8 mouse cellular contexts compared by ENCODE assay signal in genomic region chr5:28316722-28317245, GRCm38 (mm10). TPM values are rescaled to one million over a fixed set of nuclear protein-coding genes. Genes with fewer than 3 reads are reported as not detected.
DNase-seq lines count a peak whose midpoint lies in the region; ATAC-seq lines count a peak whose summit lies in the region.

Gene Rbm33, plus strand, starts transcription at chr5:28317121.

- no peaks in the 10 kb centered on the region for H3K27me3 ChIP-seq in intestine, embryonic 14.5 days (replicated peaks; ENCODE audit: control insufficient read depth, insufficient read depth, low read length)

- peak within 1 kb of the TSS; percentile 94 for H3K4me3 ChIP-seq in intestine, embryonic 14.5 days (ENCODE audit: low read depth, low read length)

- peaks cover 5% of the 10 kb centered on the region for H3K4me1 ChIP-seq in intestine, embryonic 14.5 days (replicated peaks; ENCODE audit: control insufficient read depth, insufficient read depth, low read length)

- peak within 1 kb of the TSS; percentile 99 for H3K9ac ChIP-seq in intestine, embryonic 14.5 days (ENCODE audit: low read length)

- intact Hi-C loops in left cerebral cortex, postnatal 14 days (cut with DNase I), result loop anchor here (5.0 to 10.0 kb wide), 2 partner anchors 71 to 232 kb away; no protein-coding TSS in a partner anchor

- peak within 1 kb of the TSS; percentile 100 for H3K27ac ChIP-seq in intestine, embryonic 14.5 days (ENCODE audit: low read depth)

- under 1% methylated on average over 75 of the region's 76 CpGs for WGBS in intestine, embryonic 14.5 days

- peak; percentile 92 for ATAC-seq in intestine, embryonic 14.5 days (replicated peaks; ENCODE audit: low FRiP score, low TSS enrichment, low read depth)

- DNase-seq in adrenal gland, adult 18-20 months (ENCODE audit: low spot score in 2 of 2), result peak; percentile 83 to 85
- DNase-seq in embryo, embryonic 11 days, result peak; percentile 99
- DNase-seq in gastrocnemius, postnatal 25 days, result peak; percentile 84
- no peak for DNase-seq in intestine, embryonic 14.5 days (ENCODE audit: low spot score)
- DNase-seq in left cerebral cortex, postnatal 14 days (ENCODE audit: low spot score in 2 of 2), result peak; percentile 87 to 89
- peak; percentile 95 for DNase-seq in mesoderm, embryonic 11.5 days (ENCODE audit: low read depth, low spot score)
- DNase-seq in right cerebral cortex, postnatal 36 days (ENCODE audit: low spot score in 2 of 2), result peak; percentile 84 to 86
- peak; percentile 88 for DNase-seq in yolk sac, embryonic 10.5 days (ENCODE audit: low spot score)

- H3K9me3 ChIP-seq in intestine, embryonic 14.5 days (ENCODE audit: control insufficient read depth, low read length), result no peaks in the 10 kb centered on the region

- H3K4me2 ChIP-seq in intestine, embryonic 14.5 days (ENCODE audit: low read length), result peak within 1 kb of the TSS; percentile 77

- no peaks in the 10 kb centered on the region for H3K36me3 ChIP-seq in intestine, embryonic 14.5 days (ENCODE audit: control insufficient read depth, insufficient read depth, low read length)

RNA-seq across cellular contexts. Expression of gene Rbm33, which starts in this region (rescaled TPM):
- total RNA-seq in adrenal gland, adult 18-20 months (2021), result 10 to 100 TPM; 45.6 to 57.5 TPM
- total RNA-seq in gastrocnemius, postnatal 25 days (2021), result 10 to 100 TPM; 29.4 to 29.9 TPM
- polyA plus RNA-seq in intestine, embryonic 14.5 days (2014; fragmentation: Nextera tagmentation; extraction: Ambion mirVana), result 17.5 and 18.1 TPM in 2 replicates
- total RNA-seq in left cerebral cortex, postnatal 14 days (2021), result 10 to 100 TPM; 59.0 to 59.5 TPM
